Mouse (Mus musculus): ENCODE data around the gene Vmn2r41.
"Not testable (repeated sequence)": the region's sequence is repeated elsewhere in the genome, so short reads cannot be mapped to it uniquely, and the experiment has no call there.

The Vmn2r41 gene

GRCm38 (mm10) chr7:8161554-8161953 is at the start of gene Vmn2r41:
TSS of gene Vmn2r41 (minus strand) at chr7:8161654.
- DNase-seq (ENCODE audit: extremely low spot score, low read depth, low spot score), result not testable (repeated sequence)

DNA sequence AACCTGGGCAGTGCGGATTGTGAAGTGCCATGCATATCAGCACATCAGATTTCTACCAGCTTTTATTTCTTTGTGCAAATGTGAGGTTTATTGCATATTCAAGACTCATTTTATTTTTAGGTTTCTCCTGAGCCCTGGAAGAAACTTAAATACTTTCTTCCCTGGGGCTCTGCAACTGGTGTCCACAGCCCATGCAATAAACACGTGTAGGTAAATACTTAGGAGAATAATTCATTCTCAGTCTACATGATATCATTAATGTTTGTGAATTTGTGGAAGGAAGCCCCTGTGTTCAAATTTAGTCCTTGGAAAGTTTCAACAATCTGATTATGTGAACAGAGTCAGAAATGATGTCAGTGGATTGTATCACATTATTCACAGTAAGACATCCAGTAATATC is 38.8 kb upstream of the Vmn2r41 start, which contains the start of gene Vmn2r42:
Gene Vmn2r42, minus strand, starts transcription at position 101 of the 400 bp plus-strand sequence.
- not testable (repeated sequence) for DNase-seq (ENCODE audit: extremely low spot score, low read depth, low spot score)

DNA sequence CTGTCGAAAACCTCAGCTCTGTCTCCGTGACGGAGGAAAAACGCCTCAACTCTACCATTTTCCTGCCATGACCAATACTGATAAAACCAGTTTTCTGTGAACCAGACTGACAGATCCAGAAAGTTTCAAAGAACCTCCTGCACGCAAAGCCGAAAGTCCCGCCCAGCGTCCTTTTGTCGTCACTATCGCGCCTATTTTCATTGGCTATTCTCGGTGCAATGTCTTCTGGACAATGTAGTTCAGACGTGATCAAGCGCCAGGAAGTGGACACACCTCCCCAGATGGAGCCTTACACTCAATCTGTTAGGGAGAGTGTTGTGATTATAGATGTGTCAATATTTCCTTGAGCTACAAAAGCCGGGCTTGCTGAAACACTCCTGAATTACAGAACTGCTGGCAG is 68.6 kb downstream of the Vmn2r41 start:
- not testable (repeated sequence) for DNase-seq (ENCODE audit: extremely low spot score, low read depth, low spot score)
